Mouse (Mus musculus) gastrocnemius, postnatal 14 days (tissue): ENCODE results near the gene Snx3. TPM values are rescaled to one million over a fixed set of nuclear protein-coding genes. Genes with fewer than 3 reads are reported as not detected.

Experiments
- total RNA-seq, 2 experiments: library from RNA; stranded (reverse); gene quantifications; 2 replicates each; pipeline ENCODE4 v1.2.3; 2021

Gene Snx3
- total RNA-seq, 2 experiments from 2014 or later, result 136 to 153 TPM

Other genes starting within 250 kb of the Snx3 start
- gene Foxo3, start 225.3 kb upstream of the Snx3 start, total RNA-seq, result 10 to 100 TPM; 22.8 to 45.1 TPM
- 1 to 10 TPM; 7.8 to 8.6 TPM for gene Afg1l, start 23.5 kb upstream of the Snx3 start, total RNA-seq
- not detected for gene Nr2e1, start 81.6 kb downstream of the Snx3 start, total RNA-seq
- 10 to 100 TPM; 12.2 to 12.9 TPM for gene Ostm1, start 81.8 kb downstream of the Snx3 start, total RNA-seq